Mouse (Mus musculus) embryo, embryonic 11.5 days (tissue): ENCODE measurements around the gene Olfr1095.

Experiments
- DNase-seq: peaks from one replicate; pipeline ENCODE4 v3.0.0-alpha.2; 2012; ENCODE audit warnings: low read depth, low spot score

The Olfr1095 gene

GRCm38 (mm10) chr2:86851596-86851995, at the start of gene Olfr1095:
Gene Olfr1095 (minus strand): TSS chr2:86851696.
- DNase-seq = no peak

DNA sequence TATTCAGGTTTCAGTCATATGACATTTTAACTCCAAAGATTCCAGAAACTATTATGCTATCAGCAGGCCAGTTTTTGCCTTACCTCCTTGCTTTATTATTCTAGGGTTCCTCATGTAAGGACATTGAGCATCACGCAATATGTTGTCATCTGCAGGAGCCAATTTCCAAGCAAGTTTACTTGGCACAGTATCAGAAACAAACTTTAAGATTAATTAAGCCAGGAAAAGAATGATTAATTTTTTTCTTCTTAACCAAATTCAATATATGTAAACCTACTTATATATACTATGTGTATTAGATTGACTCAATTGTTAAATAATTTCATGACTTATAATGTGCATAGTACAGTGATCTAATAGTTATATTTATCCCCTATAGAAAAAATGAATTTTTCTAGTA, 40.6 kb upstream of the Olfr1095 start, which contains the start of gene Olfr1097:
Gene Olfr1097 (minus strand): TSS at position 101 of the 400 bp plus-strand sequence.
- no peak for DNase-seq

DNA sequence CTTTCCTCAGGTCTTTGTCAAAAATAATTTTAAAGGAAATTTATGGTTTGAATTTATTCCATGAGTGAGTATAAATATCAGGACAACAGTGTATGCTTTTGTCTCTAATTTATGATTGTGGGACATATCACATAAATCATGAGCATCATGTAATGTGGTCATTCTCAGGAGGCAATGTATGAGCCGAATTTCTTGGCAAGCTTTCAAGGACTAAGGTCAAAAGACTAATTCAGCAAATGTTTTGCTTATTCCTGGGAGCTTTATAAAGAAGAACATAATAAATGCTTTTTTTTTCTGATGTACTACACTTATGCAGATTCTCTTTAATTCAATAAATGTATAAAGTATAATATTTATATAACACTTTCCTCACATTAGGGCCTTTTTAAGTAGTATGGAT, 23.2 kb upstream of the Olfr1095 start, which contains the start of gene Gm13723:
Gene Gm13723 (minus strand): TSS at position 101 of the 400 bp plus-strand sequence.
- no peak for DNase-seq

GRCm38 (mm10) chr2:86824363-86824762, 27.1 kb downstream of the Olfr1095 start, which contains the start of gene Olfr1094:
Gene Olfr1094 (plus strand): TSS chr2:86824663.
- DNase-seq = no peak

- DNase-seq = no peak
Observed at GRCm38 (mm10) chr2:86809918-86810317, 41.6 kb downstream of the Olfr1095 start, which contains the start of gene Olfr141. Gene Olfr141 (minus strand): TSS chr2:86810018.
